Mouse (Mus musculus) heart, postnatal 0 days (tissue): ENCODE data around the gene Zswim5. TPM values are rescaled to one million over a fixed set of nuclear protein-coding genes. Genes with fewer than 3 reads are reported as not detected.

ENCODE experiments used
- ATAC-seq: fragments of 200-750 bp; cut with Nextera tagmentation; 2 replicates; pipeline ENCODE4 v1.8.0; 2017; ENCODE audit warnings: low read depth, moderate number of reproducible peaks, moderate library complexity; ENCODE audit not compliant: insufficient read depth
- DNase-seq: peaks from one replicate; pipeline ENCODE4 v3.0.0-alpha.2; 2016; ENCODE audit warnings: low spot score
- H3K27ac ChIP-seq: fragments of 300-500 bp; sonication (generic); 2 replicates; pipeline ENCODE4 v1.5.1; 2014; ENCODE audit warnings: low read depth, mild to moderate bottlenecking
- H3K27me3 ChIP-seq: fragments of 300-500 bp; sonication (generic); 2 replicates; pipeline ENCODE4 v1.6.1; 2014; ENCODE audit warnings: low read length, mixed read lengths; ENCODE audit not compliant: control insufficient read depth, insufficient read depth
- H3K36me3 ChIP-seq: fragments of 300-500 bp; sonication (generic); replicated peaks from 2 replicates; pipeline ENCODE4 v1.6.1; 2014; ENCODE audit warnings: low read length, mixed read lengths; ENCODE audit not compliant: control insufficient read depth, insufficient read depth
- H3K4me1 ChIP-seq: fragments of 300-500 bp; sonication (generic); 2 replicates; pipeline ENCODE4 v1.6.1; 2014; ENCODE audit warnings: antibody characterized with exemption; ENCODE audit not compliant: control insufficient read depth, insufficient read depth
- H3K4me2 ChIP-seq: fragments of 300-500 bp; sonication (generic); 2 replicates; pipeline ENCODE4 v1.6.1; 2014; ENCODE audit warnings: low read depth, mild to moderate bottlenecking, low read length, moderate library complexity
- H3K4me3 ChIP-seq: fragments of 300-500 bp; sonication (generic); 2 replicates; pipeline ENCODE4 v1.5.1; 2014; ENCODE audit warnings: low read depth, low read length
- H3K9ac ChIP-seq: fragments of 300-500 bp; sonication (generic); replicated peaks from 2 replicates; pipeline ENCODE4 v1.6.1; 2014; ENCODE audit warnings: low read depth, low read length, mixed read lengths
- H3K9me3 ChIP-seq: fragments of 300-500 bp; sonication (generic); replicated peaks from 2 replicates; pipeline ENCODE4 v1.6.1; 2016; ENCODE audit warnings: low read length; ENCODE audit not compliant: control insufficient read depth
- CTCF ChIP-seq: IDR thresholded peaks from 2 replicates; pipeline ENCODE4 v1.5.1; 2016; ENCODE audit warnings: antibody characterized with exemption, control low read depth, low read depth
- EP300 ChIP-seq: IDR thresholded peaks from 2 replicates; pipeline ENCODE4 v1.6.1; 2016; ENCODE audit warnings: antibody characterized with exemption, low read depth
- WGBS: fragments of 180-500 bp; shearing (Covaris S2); extraction: QIAGEN DNeasy Blood & Tissue Kit; methylation state at CpG from one replicate; pipeline ENCODE4 v1.1.7; 2014; 5-methylcytosine and 5-hydroxymethylcytosine counted together
- polyA plus RNA-seq: library from polyadenylated mRNA; unstranded; fragments of >200 nt; fragmentation: Nextera tagmentation; extraction: Ambion mirVana; gene quantifications from 2 replicates; pipeline ENCODE4 v1.2.1, GENCODE M21; 2015
- total RNA-seq: library from RNA; depleted of rRNA; stranded (reverse); fragments of >200 nt; gene quantifications from 2 replicates; pipeline ENCODE4 v1.2.3, GENCODE M21; 2014; ENCODE audit warnings: low replicate concordance

Gene Zswim5
- total and polyA plus RNA-seq, 2 experiments from 2014 or later: 0.34 to 1.5 TPM

DNA sequence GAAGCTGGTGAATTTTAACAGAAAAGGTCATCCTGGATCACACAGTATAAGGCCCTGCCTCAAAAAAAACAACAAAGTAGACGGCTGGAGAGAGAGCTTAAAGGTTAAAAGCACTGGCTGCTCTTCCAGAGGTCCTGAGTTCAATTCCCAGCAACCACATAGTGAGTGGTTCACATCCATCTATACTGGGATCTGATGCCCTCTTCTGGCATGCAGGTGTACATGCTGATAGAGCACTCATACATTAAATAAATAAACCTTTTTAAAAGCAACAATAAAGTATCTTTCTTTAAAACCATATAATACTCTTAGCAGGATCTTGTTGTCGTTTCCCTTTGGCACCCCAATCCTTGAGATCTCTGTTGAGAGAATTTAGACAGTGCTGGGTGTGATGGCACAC lies 99.3 kb downstream of the Zswim5 start:
- 59% methylated on average over 2 of the region's 2 CpGs for WGBS
- Histone ChIP-seq H3K27ac (no peak overlapping the region), H3K27me3 (no peaks in the 10 kb centered on the region), H3K9me3 (no peaks in the 10 kb centered on the region), H3K36me3 (no peaks in the 10 kb centered on the region), H3K4me2 (no peak overlapping the region), H3K4me3 (no peak overlapping the region), H3K9ac (no peak overlapping the region), H3K4me1 (no peaks in the 10 kb centered on the region)
- DNase-seq (no peak), ATAC-seq (no peak)
- TF ChIP-seq CTCF (0 out of 2 replicates have a peak, but pooled peaks have one; percentile 5), EP300 (no peak)

DNA sequence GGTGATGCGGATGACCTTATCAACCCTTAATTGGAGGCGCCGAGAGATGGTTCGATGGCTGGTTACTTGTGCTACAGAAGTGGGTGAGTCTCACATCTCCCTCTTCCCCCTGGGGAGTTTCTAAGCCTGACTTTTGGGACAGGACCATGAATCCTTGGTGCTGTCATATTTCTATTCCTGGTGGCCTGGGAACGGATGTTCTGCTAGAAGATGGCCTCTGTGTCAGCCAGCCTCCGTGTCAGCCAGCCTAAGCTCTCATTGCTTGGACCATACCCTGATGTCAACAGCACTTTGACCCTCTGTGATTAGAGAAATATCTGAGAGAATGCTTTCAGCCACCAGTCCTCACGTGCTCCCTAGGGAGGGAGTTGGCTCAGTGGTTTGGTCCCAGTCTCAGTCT lies 108.5 kb downstream of the Zswim5 start:
- DNase-seq (no peak), ATAC-seq (no peak)
- H3K27ac ChIP-seq: no peak overlapping the region
- no peak overlapping the region for H3K9ac ChIP-seq
- H3K9me3 ChIP-seq: no peaks in the 10 kb centered on the region
- H3K4me2 ChIP-seq: no peak overlapping the region
- peaks cover 10% of the 10 kb centered on the region for H3K36me3 ChIP-seq
- 75% methylated on average over 7 of the region's 7 CpGs for WGBS
- no peaks in the 10 kb centered on the region for H3K27me3 ChIP-seq
- H3K4me1 ChIP-seq: no peaks in the 10 kb centered on the region
- no peak for TF ChIP-seq EP300
- no peak for TF ChIP-seq CTCF
- no peak overlapping the region for H3K4me3 ChIP-seq

DNA sequence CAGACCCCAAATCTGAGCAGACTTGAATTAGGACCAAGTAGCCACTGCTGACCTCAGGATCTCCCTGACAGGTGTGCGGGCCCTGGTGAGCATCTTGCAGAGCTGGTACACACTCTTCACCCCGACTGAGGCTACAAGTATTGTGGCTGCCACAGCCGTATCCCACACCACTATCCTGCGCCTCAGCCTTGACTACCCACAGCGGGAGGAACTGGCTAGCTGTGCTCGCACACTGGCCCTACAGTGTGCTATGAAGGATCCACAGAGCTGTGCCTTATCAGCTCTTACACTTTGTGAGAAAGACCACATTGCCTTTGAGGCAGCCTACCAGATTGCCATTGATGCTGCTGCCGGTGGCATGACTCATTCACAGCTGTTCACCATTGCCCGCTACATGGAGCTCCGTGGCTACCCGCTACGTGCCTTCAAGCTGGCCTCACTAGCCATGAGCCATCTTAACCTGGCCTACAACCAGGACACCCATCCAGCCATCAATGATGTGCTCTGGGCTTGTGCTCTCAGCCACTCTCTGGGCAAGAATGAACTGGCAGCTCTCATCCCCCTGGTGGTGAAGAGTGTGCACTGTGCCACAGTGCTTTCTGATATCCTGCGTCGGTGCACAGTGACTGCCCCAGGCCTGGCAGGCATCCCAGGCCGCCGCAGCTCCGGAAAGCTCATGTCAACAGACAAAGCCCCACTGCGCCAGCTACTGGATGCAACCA lies 109.4 kb downstream of the Zswim5 start:
- H3K4me2 ChIP-seq: no peak overlapping the region
- no peak overlapping the region for H3K27ac ChIP-seq
- no peak overlapping the region for H3K4me3 ChIP-seq
- DNase-seq: peak; percentile 77
- TF ChIP-seq EP300 (no peak), CTCF (peak; percentile 82)
- H3K36me3 ChIP-seq: peaks cover 16% of the 10 kb centered on the region
- no peaks in the 10 kb centered on the region for H3K9me3 ChIP-seq
- WGBS: 46% methylated on average over 17 of the region's 17 CpGs
- H3K4me1 ChIP-seq: no peaks in the 10 kb centered on the region
- H3K27me3 ChIP-seq: no peaks in the 10 kb centered on the region
- ATAC-seq: peak; percentile 89
- H3K9ac ChIP-seq: no peak overlapping the region

DNA sequence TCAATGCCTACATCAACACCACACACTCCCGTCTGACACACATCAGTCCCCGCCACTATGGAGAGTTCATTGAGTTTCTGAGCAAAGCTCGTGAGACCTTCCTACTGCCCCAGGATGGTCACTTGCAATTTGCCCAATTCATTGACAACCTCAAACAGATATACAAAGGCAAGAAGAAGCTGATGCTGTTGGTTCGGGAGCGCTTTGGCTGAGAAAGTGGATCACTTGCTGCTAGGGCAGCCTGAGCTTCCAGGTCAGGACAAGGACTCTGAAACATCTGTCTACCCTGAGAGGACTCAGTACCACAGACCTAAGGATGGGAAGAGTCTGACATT lies 109.9 kb downstream of the Zswim5 start:
- no peak for ATAC-seq
- Histone ChIP-seq H3K4me1 (no peaks in the 10 kb centered on the region), H3K4me2 (no peak overlapping the region), H3K9ac (no peak overlapping the region), H3K27me3 (no peaks in the 10 kb centered on the region), H3K27ac (no peak overlapping the region), H3K9me3 (no peaks in the 10 kb centered on the region), H3K36me3 (peaks cover 16% of the 10 kb centered on the region), H3K4me3 (no peak overlapping the region)
- no peak for TF ChIP-seq EP300
- no peak for TF ChIP-seq CTCF
- 59% methylated on average over 5 of the region's 5 CpGs for WGBS
- DNase-seq: no peak

DNA sequence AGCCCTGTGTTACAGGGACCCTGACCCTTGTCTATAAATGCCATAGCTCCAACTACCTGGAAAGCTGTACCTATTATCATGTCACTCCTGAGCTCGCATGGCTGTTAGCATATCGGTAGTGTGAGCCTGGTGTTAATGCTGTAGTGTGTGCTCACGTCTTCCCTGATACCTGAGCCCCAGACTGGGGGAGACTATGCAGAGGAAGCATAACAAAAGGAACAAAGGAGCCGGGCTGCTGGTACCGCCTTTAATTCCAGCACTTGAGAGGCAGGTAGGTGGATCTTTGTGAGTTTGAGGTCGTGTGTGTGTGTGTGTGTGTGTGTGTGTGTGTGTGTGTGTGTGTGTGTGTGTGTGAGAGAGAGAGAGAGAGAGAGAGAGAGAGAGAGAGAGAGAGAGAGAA lies 112.6 kb downstream of the Zswim5 start:
- no peak for ATAC-seq
- no peak for TF ChIP-seq EP300
- TF ChIP-seq CTCF: no peak
- Histone ChIP-seq H3K27me3 (no peaks in the 10 kb centered on the region), H3K4me2 (no peak overlapping the region), H3K9me3 (no peaks in the 10 kb centered on the region), H3K27ac (no peak overlapping the region), H3K4me3 (no peak overlapping the region), H3K9ac (no peak overlapping the region), H3K36me3 (peaks cover 20% of the 10 kb centered on the region), H3K4me1 (peaks cover 4% of the 10 kb centered on the region)
- WGBS: 72% methylated on average over 6 of the region's 6 CpGs
- DNase-seq: no peak

DNA sequence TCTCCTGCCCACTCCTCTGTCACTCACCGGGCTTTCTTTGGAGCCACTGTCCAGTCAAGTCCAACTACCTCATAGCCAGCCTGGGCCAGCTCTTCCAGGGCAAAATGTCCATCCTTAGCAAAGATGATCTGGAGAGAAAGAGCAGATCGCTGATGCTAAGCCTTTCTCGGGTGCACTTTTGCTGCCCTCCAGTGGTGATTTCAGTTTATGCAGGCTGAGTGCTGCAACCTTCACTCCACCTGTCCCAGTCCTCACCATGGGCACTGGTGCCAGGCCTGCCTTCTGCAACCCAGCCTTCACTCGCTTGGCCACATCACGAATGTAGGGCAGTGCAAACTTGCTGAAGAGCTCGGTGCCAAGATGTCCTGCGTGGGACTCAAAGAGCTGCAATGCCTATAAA lies 114.2 kb downstream of the Zswim5 start:
- Histone ChIP-seq H3K4me1 (peaks cover 12% of the 10 kb centered on the region), H3K9me3 (no peaks in the 10 kb centered on the region), H3K36me3 (peaks cover 20% of the 10 kb centered on the region), H3K4me2 (no peak overlapping the region), H3K27ac (no peak overlapping the region), H3K9ac (no peak overlapping the region), H3K27me3 (no peaks in the 10 kb centered on the region), H3K4me3 (no peak overlapping the region)
- peak; percentile 57 for DNase-seq
- ATAC-seq: no peak
- WGBS: 11% methylated on average over 7 of the region's 7 CpGs
- TF ChIP-seq CTCF (peak; percentile 94), EP300 (no peak)
